Mouse (Mus musculus) frontal cortex, postnatal 25 days (tissue): ENCODE data around the gene Tiparp.
A peak's percentile ranks its signal among the peaks of the same experiment; 100 is the strongest.

ENCODE experiments used
- DNase-seq, 2 experiments: peaks; one replicate each; pipeline ENCODE4 v3.0.0; 2022; ENCODE audit warnings: low spot score in 2 of 2

Tiparp gene

GRCm38 (mm10) chr3:65529471-65530215 lies 1.4 kb downstream of the Tiparp start:
- peak in 1 of 2 experiments; percentile 12 for DNase-seq

- no peak for DNase-seq
These were observed 4.8 kb downstream of the Tiparp start for GRCm38 (mm10) chr3:65533014-65533413.

- no peak for DNase-seq
These were observed 5.4 kb downstream of the Tiparp start for GRCm38 (mm10) chr3:65533598-65533997.

- DNase-seq: no peak
These were observed 6.3 kb downstream of the Tiparp start for GRCm38 (mm10) chr3:65534488-65534887.

GRCm38 (mm10) chr3:65535087-65535761 lies 7.0 kb downstream of the Tiparp start:
- DNase-seq: no peak

GRCm38 (mm10) chr3:65537288-65537687 lies 9.1 kb downstream of the Tiparp start:
- no peak for DNase-seq

GRCm38 (mm10) chr3:65540906-65541551 lies 12.8 kb downstream of the Tiparp start:
- no peak for DNase-seq

- DNase-seq: no peak
These were observed 13.3 kb downstream of the Tiparp start for GRCm38 (mm10) chr3:65541552-65541935.

- no peak for DNase-seq
These were observed 21.6 kb downstream of the Tiparp start for GRCm38 (mm10) chr3:65549785-65550184.

- no peak for DNase-seq
These were observed 22.9 kb downstream of the Tiparp start for GRCm38 (mm10) chr3:65551065-65551464.

- no peak for DNase-seq
These were observed 26.4 kb downstream of the Tiparp start for GRCm38 (mm10) chr3:65554633-65555032.

- no peak for DNase-seq
These were observed 30.5 kb downstream of the Tiparp start for GRCm38 (mm10) chr3:65558679-65559078.

GRCm38 (mm10) chr3:65562212-65562611 lies 34.0 kb downstream of the Tiparp start:
- DNase-seq: no peak

- DNase-seq: no peak
These were observed 34.5 kb downstream of the Tiparp start for GRCm38 (mm10) chr3:65562694-65563093.

- DNase-seq: no peak
These were observed 35.9 kb downstream of the Tiparp start for GRCm38 (mm10) chr3:65563926-65564624.

- DNase-seq: no peak
These were observed 37.6 kb downstream of the Tiparp start for GRCm38 (mm10) chr3:65565632-65566300.

GRCm38 (mm10) chr3:65569941-65570340 lies 41.7 kb downstream of the Tiparp start:
- no peak for DNase-seq

GRCm38 (mm10) chr3:65573516-65573915 lies 45.3 kb downstream of the Tiparp start:
- DNase-seq: no peak

GRCm38 (mm10) chr3:65577602-65578001 lies 49.4 kb downstream of the Tiparp start:
- DNase-seq: no peak

GRCm38 (mm10) chr3:65579260-65579921 lies 51.2 kb downstream of the Tiparp start:
- DNase-seq: no peak

GRCm38 (mm10) chr3:65581596-65581995 lies 53.4 kb downstream of the Tiparp start:
- no peak for DNase-seq
